Mouse (Mus musculus) embryonic facial prominence, embryonic 14.5 days (tissue): ENCODE data around the gene Dis3l2. TPM values are rescaled to one million over a fixed set of nuclear protein-coding genes. Genes with fewer than 3 reads are reported as not detected.

Experiments used
- ATAC-seq: fragments of 200-750 bp; cut with Nextera tagmentation; 2 replicates; pipeline ENCODE4 v1.8.0; 2017; ENCODE audit warnings: low read depth, moderate number of reproducible peaks, moderate TSS enrichment
- DNase-seq: peaks from one replicate; pipeline ENCODE4 v3.0.0-alpha.2; 2015; ENCODE audit warnings: low spot score
- H3K27ac ChIP-seq: fragments of 300-500 bp; sonication (generic); replicated peaks from 2 replicates; pipeline ENCODE4 v1.5.1; 2014; ENCODE audit warnings: low read depth, mild to moderate bottlenecking, low read length, moderate library complexity
- H3K27me3 ChIP-seq: fragments of 300-500 bp; sonication (generic); replicated peaks from 2 replicates; pipeline ENCODE4 v1.6.1; 2014; ENCODE audit warnings: low read length; ENCODE audit not compliant: control insufficient read depth, insufficient read depth
- H3K36me3 ChIP-seq: fragments of 300-500 bp; sonication (generic); 2 replicates; pipeline ENCODE4 v1.6.1; 2014; ENCODE audit warnings: low read length, mixed read lengths; ENCODE audit not compliant: control insufficient read depth, insufficient read depth
- H3K4me1 ChIP-seq: fragments of 300-500 bp; sonication (generic); 2 replicates; pipeline ENCODE4 v1.6.1; 2014; ENCODE audit warnings: antibody characterized with exemption, low read length; ENCODE audit not compliant: control insufficient read depth, insufficient read depth
- H3K4me2 ChIP-seq: fragments of 300-500 bp; sonication (generic); 2 replicates; pipeline ENCODE4 v1.6.1; 2014; ENCODE audit warnings: low read depth, mild to moderate bottlenecking, low read length, moderate library complexity, mixed read lengths
- H3K4me3 ChIP-seq: fragments of 300-500 bp; sonication (generic); 2 replicates; pipeline ENCODE4 v1.5.1; 2014; ENCODE audit warnings: low read depth, mild to moderate bottlenecking, low read length
- H3K9ac ChIP-seq: fragments of 300-500 bp; sonication (generic); 2 replicates; pipeline ENCODE4 v1.6.1; 2014; ENCODE audit warnings: low read depth, mild to moderate bottlenecking, low read length, moderate library complexity, mixed read lengths
- H3K9me3 ChIP-seq: fragments of 300-500 bp; sonication (generic); 2 replicates; pipeline ENCODE4 v1.6.1; 2016; ENCODE audit warnings: low read length; ENCODE audit not compliant: control insufficient read depth
- WGBS: fragments of 180-500 bp; shearing (Covaris S2); extraction: QIAGEN DNeasy Blood & Tissue Kit; methylation state at CpG from one replicate; pipeline ENCODE4 v1.1.7; 2014; 5-methylcytosine and 5-hydroxymethylcytosine counted together
- polyA plus RNA-seq: library from polyadenylated mRNA; unstranded; fragments of >200 nt; fragmentation: Nextera tagmentation; extraction: Ambion mirVana; gene quantifications from 2 replicates; pipeline ENCODE4 v1.2.1, GENCODE M21; 2014

Gene Dis3l2
- polyA plus RNA-seq, 1 experiment from 2014 or later, result 21.2 TPM

DNA sequence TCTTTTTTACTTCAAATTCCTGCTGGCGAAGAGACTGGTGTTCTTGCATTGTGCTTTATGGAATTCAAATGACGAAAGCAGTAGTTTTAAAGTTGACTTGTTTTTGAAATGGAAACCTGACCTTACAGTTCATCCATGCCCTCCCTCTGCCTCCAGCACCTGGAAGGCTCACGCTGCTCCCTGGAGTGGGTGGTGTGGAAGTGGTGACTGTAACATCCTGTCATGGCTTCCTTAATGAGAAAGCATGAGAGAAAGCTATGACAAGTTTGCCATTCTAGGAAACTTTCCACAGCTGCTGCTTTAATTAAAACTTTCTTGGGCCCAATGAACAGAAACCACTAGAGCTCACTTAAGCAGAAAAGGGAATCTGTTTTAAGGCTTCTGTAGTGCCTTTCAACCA, 210.3 kb downstream of the Dis3l2 start:
- ATAC-seq (no peak), DNase-seq (peak; percentile 8)
- Histone ChIP-seq H3K4me3 (no peak overlapping the region), H3K4me1 (0 out of 2 replicates have a peak, but pooled peaks cover 2% of the 10 kb centered on the region), H3K9me3 (no peaks in the 10 kb centered on the region), H3K27ac (no peak overlapping the region), H3K9ac (no peak overlapping the region), H3K36me3 (no peaks in the 10 kb centered on the region), H3K27me3 (no peaks in the 10 kb centered on the region), H3K4me2 (no peak overlapping the region)
- WGBS, result 74% methylated on average over 3 of the region's 3 CpGs

DNA sequence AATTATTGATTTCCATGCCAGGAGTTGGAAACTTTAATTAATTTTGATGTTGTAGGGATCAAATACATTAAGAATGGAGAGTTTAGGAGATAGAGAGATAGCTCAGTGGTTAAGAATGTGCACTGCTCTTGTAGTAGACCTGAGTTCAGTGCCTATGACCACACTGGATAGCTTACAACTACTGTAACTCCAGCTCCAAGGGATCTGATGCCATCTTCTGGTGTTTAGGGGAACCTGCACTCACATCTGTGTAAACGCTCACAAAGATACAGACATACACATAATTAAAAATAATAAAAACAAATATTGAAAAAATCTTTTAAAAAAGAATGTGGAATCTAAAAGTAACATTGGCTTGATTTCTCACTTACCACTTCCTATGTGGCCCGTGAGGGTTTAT, 211.1 kb downstream of the Dis3l2 start:
- H3K27ac ChIP-seq, result no peak overlapping the region
- H3K4me1 ChIP-seq, result 0 out of 2 replicates have a peak, but pooled peaks cover 2% of the 10 kb centered on the region
- no peaks in the 10 kb centered on the region for H3K36me3 ChIP-seq
- ATAC-seq (no peak), DNase-seq (no peak)
- no peak overlapping the region for H3K9ac ChIP-seq
- H3K9me3 ChIP-seq, result no peaks in the 10 kb centered on the region
- H3K4me3 ChIP-seq, result no peak overlapping the region
- H3K27me3 ChIP-seq, result no peaks in the 10 kb centered on the region
- WGBS, result 92% methylated on average over 2 of the region's 2 CpGs
- no peak overlapping the region for H3K4me2 ChIP-seq

DNA sequence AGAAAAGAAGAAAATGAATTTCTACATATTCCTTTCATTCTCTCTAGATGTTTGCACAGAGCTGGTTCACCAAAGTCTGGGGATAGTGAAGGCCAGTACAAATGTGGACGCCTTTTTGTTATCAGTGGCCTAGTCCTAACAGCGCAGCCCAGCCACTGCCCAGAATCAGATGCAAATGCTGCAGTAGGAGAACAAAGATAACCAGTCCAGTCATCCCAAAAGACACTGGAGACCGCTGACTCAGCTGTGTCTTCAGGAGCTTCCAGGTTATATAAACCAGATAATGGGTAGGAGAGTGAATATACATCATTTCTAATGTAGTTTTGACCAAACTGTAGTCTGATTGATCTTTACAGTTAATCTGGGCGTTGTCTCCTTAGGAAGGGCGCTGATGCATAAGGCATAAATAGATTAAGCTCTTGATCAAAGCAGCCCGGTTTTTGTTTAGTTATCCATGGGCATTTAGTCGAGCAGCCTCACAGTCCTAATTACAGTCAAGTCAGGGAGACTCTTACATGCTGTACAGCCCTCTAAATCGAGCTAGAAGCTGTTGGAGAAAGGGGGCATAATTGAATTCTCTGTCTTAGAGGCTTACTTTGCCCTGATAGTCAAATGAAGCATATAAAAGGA, 212.9 kb downstream of the Dis3l2 start:
- DNase-seq (no peak), ATAC-seq (no peak)
- WGBS, result 76% methylated on average over 8 of the region's 8 CpGs
- no peaks in the 10 kb centered on the region for H3K36me3 ChIP-seq
- no peaks in the 10 kb centered on the region for H3K27me3 ChIP-seq
- H3K4me2 ChIP-seq, result no peak overlapping the region
- 0 out of 2 replicates have a peak, but pooled peaks cover 2% of the 10 kb centered on the region for H3K4me1 ChIP-seq
- H3K9me3 ChIP-seq, result no peaks in the 10 kb centered on the region
- no peak overlapping the region for H3K27ac ChIP-seq
- no peak overlapping the region for H3K4me3 ChIP-seq
- H3K9ac ChIP-seq, result no peak overlapping the region

DNA sequence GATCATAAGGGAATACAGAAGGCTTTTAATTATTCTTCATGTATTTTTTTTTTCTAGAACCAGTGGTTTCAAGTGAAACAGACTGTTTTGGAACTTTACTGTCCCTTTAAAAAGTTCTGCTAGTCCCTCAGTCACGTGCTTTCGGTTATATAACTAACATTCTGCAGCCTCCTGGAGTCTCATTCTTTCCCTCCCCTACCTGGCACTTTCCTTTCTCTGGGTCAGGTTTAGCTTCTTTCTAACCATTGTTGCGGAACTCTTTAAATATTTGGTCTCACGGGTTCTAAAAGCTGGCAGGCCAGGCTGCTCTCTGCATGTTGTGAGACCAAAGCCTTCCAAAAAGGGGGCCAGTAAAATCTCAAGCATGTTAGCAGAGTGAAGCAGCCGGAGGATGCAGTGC, 222.2 kb downstream of the Dis3l2 start:
- Histone ChIP-seq H3K4me2 (no peak overlapping the region), H3K4me3 (no peak overlapping the region), H3K27me3 (no peaks in the 10 kb centered on the region), H3K27ac (no peak overlapping the region), H3K4me1 (no peaks in the 10 kb centered on the region), H3K9ac (no peak overlapping the region), H3K36me3 (peaks cover 2% of the 10 kb centered on the region; the same call in 1 of the 2 replicates), H3K9me3 (no peaks in the 10 kb centered on the region)
- no peak for DNase-seq
- WGBS, result 72% methylated on average over 5 of the region's 5 CpGs
- ATAC-seq, result no peak

DNA sequence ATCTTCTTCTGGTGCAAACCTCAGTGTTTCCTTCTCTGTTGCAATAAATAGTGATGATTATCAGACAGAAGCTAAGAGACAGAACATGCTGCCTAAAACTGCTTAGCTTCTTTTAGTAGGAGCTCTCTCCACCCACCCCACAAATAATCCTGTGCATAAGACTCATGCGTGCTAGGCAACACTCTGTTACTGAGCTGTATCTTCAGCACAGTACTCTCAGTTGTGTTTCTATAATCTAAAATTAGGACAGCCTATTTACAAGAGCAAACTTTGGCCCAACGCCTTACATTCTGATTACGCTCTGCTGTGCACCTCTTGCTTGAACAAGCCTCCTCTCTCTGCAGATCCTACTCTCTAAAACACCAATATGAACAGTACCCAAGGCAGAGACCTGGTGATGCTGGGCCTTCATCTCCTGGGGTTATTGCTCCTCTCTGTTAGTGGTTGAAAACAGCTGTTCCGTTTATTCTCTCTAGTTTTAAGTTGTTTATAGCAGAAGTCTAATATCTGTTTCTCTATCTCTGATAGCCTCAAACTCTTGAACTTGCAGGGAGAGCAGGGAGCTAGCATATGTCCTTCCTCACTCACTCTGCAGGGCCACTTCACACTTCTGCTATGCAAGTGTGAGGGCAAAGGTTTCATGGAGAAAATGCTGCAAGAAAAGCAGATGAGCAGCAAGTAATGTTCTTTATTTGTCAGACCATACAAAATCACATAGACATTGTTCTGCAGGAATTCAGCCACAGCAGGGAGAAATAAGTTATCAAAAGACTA, 228.2 kb downstream of the Dis3l2 start:
- Histone ChIP-seq H3K9me3 (no peaks in the 10 kb centered on the region), H3K9ac (no peak overlapping the region), H3K36me3 (peaks cover 4% of the 10 kb centered on the region; the same call in 1 of the 2 replicates), H3K4me2 (no peak overlapping the region), H3K27ac (no peak overlapping the region), H3K4me1 (no peaks in the 10 kb centered on the region), H3K4me3 (no peak overlapping the region), H3K27me3 (no peaks in the 10 kb centered on the region)
- WGBS, result 92% methylated on average over 4 of the region's 4 CpGs
- no peak for DNase-seq
- no peak for ATAC-seq

DNA sequence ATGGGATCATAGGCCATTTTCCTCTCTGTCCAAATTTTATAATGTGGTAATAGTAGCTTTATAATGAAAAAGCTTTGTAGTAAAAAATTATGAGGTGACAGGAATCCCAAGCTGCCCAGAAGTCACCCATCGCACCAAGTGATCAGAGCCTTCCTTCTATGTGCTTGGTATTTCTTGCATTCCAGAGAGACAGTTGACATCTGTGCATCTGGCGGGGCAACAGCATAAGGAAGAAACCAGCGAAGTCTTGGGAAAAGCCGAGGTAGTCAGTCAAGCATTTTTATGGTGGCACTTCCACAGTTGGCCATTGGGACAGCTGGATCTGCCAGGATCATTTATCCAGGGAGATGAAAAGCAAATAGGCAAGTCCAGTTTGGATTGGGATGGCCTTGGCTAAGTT, 229.2 kb downstream of the Dis3l2 start:
- WGBS, result 88% methylated on average over 4 of the region's 4 CpGs
- peaks cover 4% of the 10 kb centered on the region; the same call in 1 of the 2 replicates for H3K36me3 ChIP-seq
- no peaks in the 10 kb centered on the region for H3K9me3 ChIP-seq
- no peaks in the 10 kb centered on the region for H3K27me3 ChIP-seq
- H3K4me1 ChIP-seq, result no peaks in the 10 kb centered on the region
- DNase-seq, result no peak
- no peak for ATAC-seq
- H3K4me2 ChIP-seq, result no peak overlapping the region
- H3K27ac ChIP-seq, result no peak overlapping the region
- no peak overlapping the region for H3K4me3 ChIP-seq
- no peak overlapping the region for H3K9ac ChIP-seq

DNA sequence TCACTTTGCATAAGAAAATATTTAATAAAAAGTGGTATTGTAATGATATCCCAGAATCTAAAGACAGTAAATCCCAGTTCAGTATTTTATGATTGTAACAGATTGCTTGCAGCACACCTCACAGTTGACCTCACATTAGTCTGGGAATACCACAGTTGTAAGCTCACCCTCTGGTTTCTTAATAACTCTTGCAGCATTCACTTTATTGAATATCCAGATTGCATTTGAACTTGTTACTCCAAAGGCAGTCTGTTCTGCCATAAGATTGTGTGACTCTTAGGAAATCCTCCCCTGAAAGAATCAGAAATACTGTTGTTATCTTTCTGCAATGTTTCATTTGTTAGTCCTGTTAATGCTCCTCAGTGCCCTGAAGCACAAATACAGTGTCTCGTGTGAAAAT, 230.0 kb downstream of the Dis3l2 start:
- no peak for ATAC-seq
- no peaks in the 10 kb centered on the region for H3K4me1 ChIP-seq
- no peak overlapping the region for H3K27ac ChIP-seq
- H3K27me3 ChIP-seq, result no peaks in the 10 kb centered on the region
- 91% methylated on average over 1 of the region's 1 CpGs for WGBS
- no peaks in the 10 kb centered on the region for H3K9me3 ChIP-seq
- no peak overlapping the region for H3K9ac ChIP-seq
- peaks cover 4% of the 10 kb centered on the region; the same call in 1 of the 2 replicates for H3K36me3 ChIP-seq
- H3K4me2 ChIP-seq, result no peak overlapping the region
- H3K4me3 ChIP-seq, result no peak overlapping the region
- DNase-seq, result no peak

DNA sequence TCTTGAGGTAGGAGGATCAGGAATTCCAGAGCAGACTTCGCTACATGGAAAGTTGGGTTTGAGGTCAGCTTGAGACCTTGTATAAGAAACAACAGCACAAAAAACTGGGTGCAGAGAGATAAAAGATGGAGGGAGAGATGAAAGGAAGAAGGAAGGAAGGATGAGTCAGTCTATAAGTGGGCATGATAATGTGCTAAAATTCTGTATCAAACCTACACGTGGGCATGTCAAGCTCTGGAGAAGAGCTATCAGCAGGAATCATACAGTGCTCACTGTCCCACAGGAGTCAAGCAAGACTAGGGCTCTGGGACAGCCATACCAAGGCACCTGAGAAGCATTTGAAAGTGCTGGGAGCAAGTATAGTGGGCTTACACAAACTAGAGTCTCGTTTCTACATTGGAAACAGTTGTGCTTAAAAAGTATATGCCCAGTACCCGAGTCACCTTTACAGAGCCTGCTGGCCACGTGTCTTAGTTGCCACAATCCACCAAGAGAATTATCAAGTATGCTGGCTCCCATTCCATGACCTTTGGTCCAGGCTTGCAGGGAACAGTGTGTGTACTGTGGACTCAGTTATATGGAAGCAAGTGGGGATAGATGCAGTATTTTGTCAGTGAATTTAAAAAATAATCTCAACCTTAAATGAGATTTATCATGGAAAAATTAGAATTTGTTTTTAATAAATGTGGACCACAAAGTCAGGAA, 248.0 kb downstream of the Dis3l2 start:
- H3K4me1 ChIP-seq, result no peaks in the 10 kb centered on the region
- H3K4me3 ChIP-seq, result no peak overlapping the region
- no peak for ATAC-seq

More for the DNA sequence above, 248.0 kb downstream of the Dis3l2 start:
- no peaks in the 10 kb centered on the region for H3K9me3 ChIP-seq
- H3K4me2 ChIP-seq, result no peak overlapping the region
- DNase-seq, result no peak
- 72% methylated on average over 5 of the region's 5 CpGs for WGBS
- H3K27me3 ChIP-seq, result no peaks in the 10 kb centered on the region
- H3K27ac ChIP-seq, result no peak overlapping the region
- H3K9ac ChIP-seq, result no peak overlapping the region
- H3K36me3 ChIP-seq, result no peaks in the 10 kb centered on the region
